11 mouse cellular contexts compared by ENCODE assay signal in genomic region chr2:168809895-168810294, GRCm38 (mm10). TPM values are rescaled to one million over a fixed set of nuclear protein-coding genes. Genes with fewer than 3 reads are reported as not detected.
DNase-seq lines count a peak whose midpoint lies in the region; ATAC-seq lines count a peak whose summit lies in the region.
"Had no signal": no experiment of that assay in that cellular context is flagged by ENCODE, and none has a peak within 500 bp of the region (broad histone marks: within the 10 kb centered on the region; RNA-seq: fewer than 3 reads in every experiment).

No protein-coding gene starts in this region.

- H3K9ac ChIP-seq in stomach, embryonic 15.5 days: no peak overlapping the region

- H3K27me3 ChIP-seq in hindbrain, embryonic 10.5 days (ENCODE audit: insufficient read depth, poor library complexity, severe bottlenecking): peaks cover 42% of the 10 kb centered on the region
- peaks cover 44% of the 10 kb centered on the region for H3K27me3 ChIP-seq in midbrain, embryonic 10.5 days (ENCODE audit: low read depth, poor library complexity, severe bottlenecking)
- H3K27me3 ChIP-seq in stomach, embryonic 15.5 days (replicated peaks): no peaks in the 10 kb centered on the region

- no peaks in the 10 kb centered on the region for H3K36me3 ChIP-seq in hindbrain, embryonic 10.5 days
- H3K36me3 ChIP-seq in midbrain, embryonic 10.5 days: no peaks in the 10 kb centered on the region
- no peaks in the 10 kb centered on the region for H3K36me3 ChIP-seq in stomach, embryonic 15.5 days

- DNase-seq in left cerebral cortex, postnatal 4 days: peak; percentile 6
- DNase-seq in left cerebral cortex, adult 8-10 months (ENCODE audit: low spot score in 2 of 2): no peak
- peak; percentile 30 for DNase-seq in hindbrain, embryonic 10.5 days (ENCODE audit: low spot score)
- peak; percentile 71 for DNase-seq in midbrain, embryonic 10.5 days (ENCODE audit: low spot score)
- DNase-seq in thymus, postnatal 25 days: no peak
- DNase-seq: lung, postnatal 36 days had no signal

- WGBS in hindbrain, embryonic 10.5 days: 10% methylated on average over 14 of the region's 14 CpGs
- WGBS in midbrain, embryonic 10.5 days: 2% methylated on average over 14 of the region's 14 CpGs
- 21% methylated on average over 14 of the region's 14 CpGs for WGBS in stomach, embryonic 15.5 days

- peak overlapping the region; percentile 6; the same call in 1 of the 2 replicates for H3K4me2 ChIP-seq in stomach, embryonic 15.5 days

- peak overlapping the region; percentile 50 for H3K27ac ChIP-seq in hindbrain, embryonic 10.5 days
- peak overlapping the region; percentile 77 for H3K27ac ChIP-seq in midbrain, embryonic 10.5 days (replicated peaks)
- no peak overlapping the region for H3K27ac ChIP-seq in stomach, embryonic 15.5 days

- no peaks in the 10 kb centered on the region for H3K9me3 ChIP-seq in hindbrain, embryonic 10.5 days
- no peaks in the 10 kb centered on the region for H3K9me3 ChIP-seq in midbrain, embryonic 10.5 days (replicated peaks)
- H3K9me3 ChIP-seq in stomach, embryonic 15.5 days: no peaks in the 10 kb centered on the region

- H3K4me1 ChIP-seq in hindbrain, embryonic 10.5 days (replicated peaks): peaks cover 45% of the 10 kb centered on the region
- peaks cover 59% of the 10 kb centered on the region for H3K4me1 ChIP-seq in midbrain, embryonic 10.5 days
- H3K4me1 ChIP-seq in stomach, embryonic 15.5 days: peaks cover 3% of the 10 kb centered on the region; the same call in 1 of the 2 replicates

- H3K4me3 ChIP-seq in hindbrain, embryonic 10.5 days: peak overlapping the region; percentile 31
- peak overlapping the region; percentile 41 for H3K4me3 ChIP-seq in midbrain, embryonic 10.5 days
- no peak overlapping the region for H3K4me3 ChIP-seq in stomach, embryonic 15.5 days (replicated peaks)

- intact Hi-C loops in left cerebral cortex, postnatal 4 days (cut with DNase I): no loop called here

- no peak for ATAC-seq in stomach, embryonic 15.5 days (ENCODE audit: insufficient read depth, low FRiP score, low read depth)
- no peak for ATAC-seq in erythroid progenitor cell, adult 5-6 weeks (replicated peaks; ENCODE audit: low FRiP score, poor library complexity, severe bottlenecking)

RNA-seq across cellular contexts. Expression of gene Sall4, which starts 42.2 kb away (rescaled TPM):
- total RNA-seq in left cerebral cortex, postnatal 4 days (2021): not detected
- under 1 TPM in 2 of 4 experiments, not detected in 2; 0.39 to 0.66 TPM for total RNA-seq in left cerebral cortex, adult 8-10 months (2022)
- polyA plus RNA-seq in hindbrain, embryonic 10.5 days (2016; fragmentation: Nextera tagmentation; extraction: Ambion mirVana): 19.0 and 44.4 TPM in 2 replicates
- polyA plus RNA-seq in midbrain, embryonic 10.5 days (2016; fragmentation: Nextera tagmentation; extraction: Ambion mirVana): 53.9 and 74.3 TPM in 2 replicates
- polyA plus RNA-seq in stomach, embryonic 15.5 days (2015; fragmentation: Nextera tagmentation; extraction: Ambion mirVana): 0.90 and 1.1 TPM in 2 replicates
- total RNA-seq in erythroid progenitor cell, adult 5-6 weeks (2015; ENCODE audit: low replicate concordance): not detected in 2 replicates
- not detected in 2 replicates for total RNA-seq in erythroid progenitor cell, adult 5-6 weeks (2017; ENCODE audit: low replicate concordance)
- total RNA-seq: MEL had no signal
- polyA plus RNA-seq: gonadal fat pad, adult 2 months; thymus, postnatal 0 days had no signal

Comparison
In these comparisons a context has a peak if more than half of its experiments do, and no peak if none do; other contexts are left out.
1. DNase-seq: peak in left cerebral cortex, postnatal 4 days (single experiment), hindbrain, embryonic 10.5 days (single experiment) and midbrain, embryonic 10.5 days (single experiment); none in left cerebral cortex, adult 8-10 months (0 of 2) and thymus, postnatal 25 days (single experiment).